10 mouse cellular contexts compared by ENCODE assay signal in the genomic region with DNA sequence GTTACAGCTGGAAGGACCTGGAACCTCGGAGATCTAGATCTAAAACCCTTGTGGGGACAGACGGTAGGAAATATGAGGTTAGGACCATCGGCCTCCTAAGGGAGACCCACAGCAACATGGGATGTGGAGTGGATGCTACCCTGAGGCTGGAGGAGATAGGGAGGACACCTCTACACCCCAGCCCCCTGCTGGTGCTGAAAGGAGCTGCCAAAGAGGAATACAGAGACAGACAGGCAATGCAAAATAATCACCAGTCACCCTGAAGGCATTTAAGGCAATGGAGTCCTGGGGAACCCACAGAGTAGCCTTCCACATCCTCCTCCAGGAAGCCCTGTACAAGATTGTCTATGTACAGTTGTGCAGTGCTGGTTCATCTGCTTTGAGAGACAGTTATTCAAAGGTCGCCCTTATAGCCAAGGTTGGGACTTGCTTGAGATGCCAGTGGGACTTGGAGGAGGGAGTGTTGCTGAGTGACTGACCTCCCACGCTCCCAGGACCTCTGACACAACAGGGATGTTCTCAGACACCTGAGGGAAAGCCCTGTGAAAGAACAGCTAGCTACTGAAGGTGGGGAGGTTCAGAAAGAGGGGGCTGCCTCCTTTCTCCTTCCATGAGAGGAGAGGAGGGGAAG. TPM values are rescaled to one million over a fixed set of nuclear protein-coding genes. Genes with fewer than 3 reads are reported as not detected.
A peak's percentile ranks its signal among the peaks of the same experiment; 100 is the strongest.
DNase-seq lines count a peak whose midpoint lies in the region; ATAC-seq and TF ChIP-seq lines count a peak whose summit lies in the region.
"Had no signal": no experiment of that assay in that cellular context is flagged by ENCODE, and none has a peak within 500 bp of the region (broad histone marks: within the 10 kb centered on the region; RNA-seq: fewer than 3 reads in every experiment).

No protein-coding gene starts in this region.

- DNase-seq in adrenal gland, postnatal 14 days, result peak; percentile 48
- DNase-seq in adrenal gland, postnatal 4 days (ENCODE audit: low spot score in 2 of 2), result no peak
- peak in 1 of 3 experiments; percentile 4 for DNase-seq in liver, embryonic 14.5 days (ENCODE audit: low read depth in 3 of 3, low spot score in 3 of 3)
- peak; percentile 19 for DNase-seq in embryo, embryonic 11.5 days (ENCODE audit: low read depth, low spot score)
- peak; percentile 61 for DNase-seq in kidney, postnatal 0 days (ENCODE audit: low spot score)
- DNase-seq in ovary, postnatal 36 days (ENCODE audit: low spot score), result peak; percentile 28

- H3K4me2 ChIP-seq in liver, embryonic 14.5 days (ENCODE audit: low read depth), result no peak overlapping the region
- no peak overlapping the region for H3K4me2 ChIP-seq in liver, embryonic 12.5 days
- no peak overlapping the region for H3K4me2 ChIP-seq in kidney, postnatal 0 days (ENCODE audit: low read length)

- WGBS in liver, embryonic 14.5 days (ENCODE audit: insufficient replicate concordance), result 50% methylated on average over 5 of the region's 5 CpGs
- 50% methylated on average over 5 of the region's 5 CpGs for WGBS in liver, embryonic 12.5 days (ENCODE audit: insufficient replicate concordance)
- 72% methylated on average over 5 of the region's 5 CpGs for WGBS in kidney, postnatal 0 days

- H3K36me3 ChIP-seq in liver, embryonic 14.5 days (replicated peaks; ENCODE audit: control insufficient read depth, insufficient read depth, low read depth), result no peaks in the 10 kb centered on the region
- no peaks in the 10 kb centered on the region for H3K36me3 ChIP-seq in liver, embryonic 12.5 days
- no peaks in the 10 kb centered on the region for H3K36me3 ChIP-seq in kidney, postnatal 0 days (ENCODE audit: insufficient read depth, low read length)

- H3K27me3 ChIP-seq in liver, embryonic 14.5 days (ENCODE audit: control insufficient read depth, insufficient read depth, low read length), result no peaks in the 10 kb centered on the region
- H3K27me3 ChIP-seq in liver, embryonic 12.5 days (replicated peaks), result peaks cover 12% of the 10 kb centered on the region; the same call in 1 of the 2 replicates
- no peaks in the 10 kb centered on the region for H3K27me3 ChIP-seq in kidney, postnatal 0 days (ENCODE audit: insufficient read depth, low read length)

- H3K27ac ChIP-seq in liver, embryonic 14.5 days, result no peak overlapping the region
- no peak overlapping the region for H3K27ac ChIP-seq in liver, embryonic 12.5 days
- H3K27ac ChIP-seq in kidney, postnatal 0 days, result no peak overlapping the region

- no peak for TF ChIP-seq EP300 in liver, embryonic 14.5 days (IDR thresholded peaks at IDR 0.05; ENCODE audit: low read depth)

- no peaks in the 10 kb centered on the region for H3K4me1 ChIP-seq in liver, embryonic 14.5 days (replicated peaks; ENCODE audit: control insufficient read depth in 2 of 2, insufficient read depth in 2 of 2, low read length in 1 of 2)
- H3K4me1 ChIP-seq in liver, embryonic 12.5 days, result no peaks in the 10 kb centered on the region
- H3K4me1 ChIP-seq in kidney, postnatal 0 days (replicated peaks; ENCODE audit: insufficient read depth, low read length), result no peaks in the 10 kb centered on the region

- no peak overlapping the region for H3K9ac ChIP-seq in liver, embryonic 14.5 days (replicated peaks)
- no peak overlapping the region for H3K9ac ChIP-seq in liver, embryonic 12.5 days
- H3K9ac ChIP-seq in kidney, postnatal 0 days (ENCODE audit: low read depth, low read length), result no peak overlapping the region

- no peaks in the 10 kb centered on the region for H3K9me3 ChIP-seq in liver, embryonic 14.5 days (ENCODE audit: control insufficient read depth, low read length)
- no peaks in the 10 kb centered on the region for H3K9me3 ChIP-seq in liver, embryonic 12.5 days (replicated peaks)
- H3K9me3 ChIP-seq in kidney, postnatal 0 days (replicated peaks; ENCODE audit: low read length), result no peaks in the 10 kb centered on the region

- peak; percentile 38; the same call in 1 of the 2 replicates for TF ChIP-seq CTCF in liver, embryonic 14.5 days (IDR thresholded peaks at IDR 0.05; ENCODE audit: low read depth)
- TF ChIP-seq CTCF in kidney, postnatal 0 days (IDR thresholded peaks at IDR 0.05; ENCODE audit: low read depth), result peak; percentile 65; the same call in 1 of the 2 replicates

- no peak for ATAC-seq in liver, embryonic 14.5 days (ENCODE audit: insufficient read depth)
- ATAC-seq in liver, embryonic 12.5 days, result no peak
- no peak for ATAC-seq in kidney, postnatal 0 days (replicated peaks; ENCODE audit: low FRiP score, low read depth)
- ATAC-seq in activated CD4-positive, CD25-positive, alpha-beta regulatory T cell, adult 4 months, result no peak

- no peak overlapping the region for H3K4me3 ChIP-seq in liver, embryonic 14.5 days (ENCODE audit: insufficient read depth in 1 of 2, low read depth in 2 of 2, low read length in 2 of 2)
- no peak overlapping the region for H3K4me3 ChIP-seq in liver, embryonic 12.5 days
- H3K4me3 ChIP-seq in kidney, postnatal 0 days (replicated peaks; ENCODE audit: low read depth, low read length), result no peak overlapping the region
- H3K4me3 ChIP-seq: myocyte had no signal

RNA-seq across cellular contexts. Expression of a gene that starts 14.1 kb away (rescaled TPM):
- total RNA-seq in adrenal gland, postnatal 14 days (2021), result not detected in 2 replicates
- not detected for total RNA-seq in adrenal gland, postnatal 4 days (2021)
- polyA plus RNA-seq in liver, embryonic 14.5 days (2012; rRNA removed), result not detected in 2 replicates
- polyA plus RNA-seq in liver, embryonic 14.5 days (2014; fragmentation: Nextera tagmentation; extraction: Ambion mirVana), result not detected in 2 replicates
- not detected in 2 replicates for polyA plus RNA-seq in liver, embryonic 12.5 days (2016; fragmentation: Nextera tagmentation; extraction: Ambion mirVana)
- not detected in 2 replicates for polyA plus RNA-seq in kidney, postnatal 0 days (2015; fragmentation: Nextera tagmentation; extraction: Ambion mirVana)
- polyA plus RNA-seq in activated CD4-positive, CD25-positive, alpha-beta regulatory T cell, adult 4 months (2017; shearing (Covaris generic)), result not detected
- polyA plus RNA-seq: myocyte had no signal

RNA-seq across cellular contexts. Expression of a gene that starts 29.3 kb away (rescaled TPM):
- total RNA-seq in adrenal gland, postnatal 14 days (2021), result not detected in 2 replicates
- not detected for total RNA-seq in adrenal gland, postnatal 4 days (2021)
- polyA plus RNA-seq in liver, embryonic 14.5 days (2012; rRNA removed), result not detected in 2 replicates
- polyA plus RNA-seq in liver, embryonic 14.5 days (2014; fragmentation: Nextera tagmentation; extraction: Ambion mirVana), result not detected in 2 replicates
- polyA plus RNA-seq in liver, embryonic 12.5 days (2016; fragmentation: Nextera tagmentation; extraction: Ambion mirVana), result not detected in 2 replicates
- not detected in 2 replicates for polyA plus RNA-seq in kidney, postnatal 0 days (2015; fragmentation: Nextera tagmentation; extraction: Ambion mirVana)
- polyA plus RNA-seq in activated CD4-positive, CD25-positive, alpha-beta regulatory T cell, adult 4 months (2017; shearing (Covaris generic)), result not detected
- polyA plus RNA-seq: myocyte had no signal

RNA-seq across cellular contexts. Expression of a gene that starts 30.0 kb away (rescaled TPM):
- total RNA-seq in adrenal gland, postnatal 14 days (2021), result not detected in 2 replicates
- not detected for total RNA-seq in adrenal gland, postnatal 4 days (2021)
- not detected in 2 replicates for polyA plus RNA-seq in liver, embryonic 14.5 days (2012; rRNA removed)
- not detected in 2 replicates for polyA plus RNA-seq in liver, embryonic 14.5 days (2014; fragmentation: Nextera tagmentation; extraction: Ambion mirVana)
- not detected in 2 replicates for polyA plus RNA-seq in liver, embryonic 12.5 days (2016; fragmentation: Nextera tagmentation; extraction: Ambion mirVana)
- not detected in 2 replicates for polyA plus RNA-seq in kidney, postnatal 0 days (2015; fragmentation: Nextera tagmentation; extraction: Ambion mirVana)
- polyA plus RNA-seq in activated CD4-positive, CD25-positive, alpha-beta regulatory T cell, adult 4 months (2017; shearing (Covaris generic)), result not detected
- polyA plus RNA-seq: heart, embryonic 16.5 days; myocyte had no signal

RNA-seq across cellular contexts. Expression of a gene that starts 45.8 kb away (rescaled TPM):
- not detected in 2 replicates for total RNA-seq in adrenal gland, postnatal 14 days (2021)
- not detected for total RNA-seq in adrenal gland, postnatal 4 days (2021)
- polyA plus RNA-seq in liver, embryonic 14.5 days (2012; rRNA removed), result not detected in 2 replicates
- not detected in 2 replicates for polyA plus RNA-seq in liver, embryonic 14.5 days (2014; fragmentation: Nextera tagmentation; extraction: Ambion mirVana)
- polyA plus RNA-seq in liver, embryonic 12.5 days (2016; fragmentation: Nextera tagmentation; extraction: Ambion mirVana), result not detected in 2 replicates
- polyA plus RNA-seq in kidney, postnatal 0 days (2015; fragmentation: Nextera tagmentation; extraction: Ambion mirVana), result not detected in 2 replicates
- polyA plus RNA-seq in activated CD4-positive, CD25-positive, alpha-beta regulatory T cell, adult 4 months (2017; shearing (Covaris generic)), result not detected
- polyA plus RNA-seq: heart, embryonic 16.5 days; myocyte had no signal

RNA-seq across cellular contexts. Expression of a gene that starts 59.5 kb away (rescaled TPM):
- total RNA-seq in adrenal gland, postnatal 14 days (2021), result not detected in 2 replicates
- total RNA-seq in adrenal gland, postnatal 4 days (2021), result not detected
- 0.36 and 0.45 TPM in 2 replicates for polyA plus RNA-seq in liver, embryonic 14.5 days (2012; rRNA removed)
- polyA plus RNA-seq in liver, embryonic 14.5 days (2014; fragmentation: Nextera tagmentation; extraction: Ambion mirVana), result not detected in 2 replicates
- polyA plus RNA-seq in liver, embryonic 12.5 days (2016; fragmentation: Nextera tagmentation; extraction: Ambion mirVana), result 0.08 and 0.38 TPM in 2 replicates
- polyA plus RNA-seq in kidney, postnatal 0 days (2015; fragmentation: Nextera tagmentation; extraction: Ambion mirVana), result 0.77 and 3.0 TPM in 2 replicates
- not detected for polyA plus RNA-seq in activated CD4-positive, CD25-positive, alpha-beta regulatory T cell, adult 4 months (2017; shearing (Covaris generic))

Comparison
In these comparisons a context has a peak if more than half of its experiments do, and no peak if none do; other contexts are left out.
1. DNase-seq: peak in adrenal gland, postnatal 14 days (single experiment), embryo, embryonic 11.5 days (single experiment), kidney, postnatal 0 days (single experiment) and ovary, postnatal 36 days (single experiment); none in adrenal gland, postnatal 4 days (0 of 2).